Mouse (Mus musculus) heart, postnatal 0 days (tissue): Measurements from ENCODE around the gene Irx6. TPM values are rescaled to one million over a fixed set of nuclear protein-coding genes. Genes with fewer than 3 reads are reported as not detected.

Experiments
- ATAC-seq: fragments of 200-750 bp; cut with Nextera tagmentation; 2 replicates; pipeline ENCODE4 v1.8.0; 2017; ENCODE audit warnings: low read depth, moderate number of reproducible peaks, moderate library complexity; ENCODE audit not compliant: insufficient read depth
- DNase-seq: peaks from one replicate; pipeline ENCODE4 v3.0.0-alpha.2; 2016; ENCODE audit warnings: low spot score
- H3K27ac ChIP-seq: fragments of 300-500 bp; sonication (generic); 2 replicates; pipeline ENCODE4 v1.5.1; 2014; ENCODE audit warnings: low read depth, mild to moderate bottlenecking
- H3K27me3 ChIP-seq: fragments of 300-500 bp; sonication (generic); 2 replicates; pipeline ENCODE4 v1.6.1; 2014; ENCODE audit warnings: low read length, mixed read lengths; ENCODE audit not compliant: control insufficient read depth, insufficient read depth
- H3K36me3 ChIP-seq: fragments of 300-500 bp; sonication (generic); replicated peaks from 2 replicates; pipeline ENCODE4 v1.6.1; 2014; ENCODE audit warnings: low read length, mixed read lengths; ENCODE audit not compliant: control insufficient read depth, insufficient read depth
- H3K4me1 ChIP-seq: fragments of 300-500 bp; sonication (generic); 2 replicates; pipeline ENCODE4 v1.6.1; 2014; ENCODE audit warnings: antibody characterized with exemption; ENCODE audit not compliant: control insufficient read depth, insufficient read depth
- H3K4me2 ChIP-seq: fragments of 300-500 bp; sonication (generic); 2 replicates; pipeline ENCODE4 v1.6.1; 2014; ENCODE audit warnings: low read depth, mild to moderate bottlenecking, low read length, moderate library complexity
- H3K4me3 ChIP-seq: fragments of 300-500 bp; sonication (generic); 2 replicates; pipeline ENCODE4 v1.5.1; 2014; ENCODE audit warnings: low read depth, low read length
- H3K9ac ChIP-seq: fragments of 300-500 bp; sonication (generic); replicated peaks from 2 replicates; pipeline ENCODE4 v1.6.1; 2014; ENCODE audit warnings: low read depth, low read length, mixed read lengths
- H3K9me3 ChIP-seq: fragments of 300-500 bp; sonication (generic); replicated peaks from 2 replicates; pipeline ENCODE4 v1.6.1; 2016; ENCODE audit warnings: low read length; ENCODE audit not compliant: control insufficient read depth
- CTCF ChIP-seq: IDR thresholded peaks from 2 replicates; pipeline ENCODE4 v1.5.1; 2016; ENCODE audit warnings: antibody characterized with exemption, control low read depth, low read depth
- EP300 ChIP-seq: IDR thresholded peaks from 2 replicates; pipeline ENCODE4 v1.6.1; 2016; ENCODE audit warnings: antibody characterized with exemption, low read depth
- WGBS: fragments of 180-500 bp; shearing (Covaris S2); extraction: QIAGEN DNeasy Blood & Tissue Kit; methylation state at CpG from one replicate; pipeline ENCODE4 v1.1.7; 2014; 5-methylcytosine and 5-hydroxymethylcytosine counted together
- polyA plus RNA-seq: library from polyadenylated mRNA; unstranded; fragments of >200 nt; fragmentation: Nextera tagmentation; extraction: Ambion mirVana; gene quantifications from 2 replicates; pipeline ENCODE4 v1.2.1, GENCODE M21; 2015
- total RNA-seq: library from RNA; depleted of rRNA; stranded (reverse); fragments of >200 nt; gene quantifications from 2 replicates; pipeline ENCODE4 v1.2.3, GENCODE M21; 2014; ENCODE audit warnings: low replicate concordance

Gene Irx6
- total and polyA plus RNA-seq, 2 experiments from 2014 or later: 0.07 TPM; not detected in 1

DNA sequence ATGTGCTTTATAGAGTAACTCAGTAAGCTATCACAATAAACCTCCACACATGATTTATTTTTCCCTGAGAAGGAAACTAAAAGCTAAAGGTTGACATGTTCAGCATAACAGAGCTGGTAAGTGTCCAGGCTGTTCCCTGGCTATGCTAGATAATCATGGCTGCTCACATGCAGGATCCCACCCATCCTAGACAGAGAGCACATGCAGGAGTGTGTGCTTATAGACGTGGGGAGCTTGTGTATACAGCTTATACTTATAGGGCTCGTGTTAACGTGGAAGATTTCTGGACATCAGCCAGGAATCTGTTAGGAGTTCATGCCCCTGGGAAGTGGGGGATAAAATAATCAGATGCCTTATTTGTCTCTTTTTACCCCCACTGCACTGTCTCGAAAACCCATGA is 9.9 kb upstream of the Irx6 start:
- H3K27ac ChIP-seq: no peak overlapping the region
- no peak overlapping the region for H3K9ac ChIP-seq
- H3K4me3 ChIP-seq: no peak overlapping the region
- no peaks in the 10 kb centered on the region for H3K4me1 ChIP-seq
- no peaks in the 10 kb centered on the region for H3K9me3 ChIP-seq
- TF ChIP-seq CTCF (no peak), EP300 (no peak)
- 45% methylated on average over 4 of the region's 4 CpGs for WGBS
- H3K4me2 ChIP-seq: no peak overlapping the region
- ATAC-seq: no peak
- DNase-seq: no peak
- peaks cover under 1% of the 10 kb centered on the region; the same call in 1 of the 2 replicates for H3K27me3 ChIP-seq
- no peaks in the 10 kb centered on the region for H3K36me3 ChIP-seq

DNA sequence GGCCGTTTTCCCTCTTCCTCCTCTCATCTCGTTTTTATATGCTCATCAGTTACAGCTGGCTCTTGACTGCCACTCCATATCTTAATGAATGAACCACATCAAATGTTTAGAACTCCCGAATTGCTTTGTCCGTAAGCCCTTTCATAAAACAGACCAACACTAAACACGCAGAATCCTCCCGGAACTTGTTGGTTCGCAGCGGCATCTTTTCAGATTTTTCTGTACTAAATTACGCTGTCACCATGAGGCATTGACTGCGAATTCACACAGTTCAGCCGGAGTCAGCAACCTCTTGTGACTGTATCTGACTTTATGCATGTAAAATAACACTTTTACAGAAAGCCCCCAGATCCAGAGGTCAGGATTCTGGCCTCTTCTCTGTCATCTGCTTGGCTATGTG is 3.9 kb upstream of the Irx6 start:
- H3K27ac ChIP-seq: no peak overlapping the region
- DNase-seq: no peak
- no peaks in the 10 kb centered on the region for H3K36me3 ChIP-seq
- no peak overlapping the region for H3K4me2 ChIP-seq
- WGBS: 79% methylated on average over 11 of the region's 11 CpGs
- H3K9me3 ChIP-seq: no peaks in the 10 kb centered on the region
- no peak for TF ChIP-seq EP300
- no peak for TF ChIP-seq CTCF
- H3K4me1 ChIP-seq: peaks cover 7% of the 10 kb centered on the region; the same call in 1 of the 2 replicates
- ATAC-seq: no peak
- H3K27me3 ChIP-seq: peaks cover 59% of the 10 kb centered on the region
- H3K4me3 ChIP-seq: no peak overlapping the region
- no peak overlapping the region for H3K9ac ChIP-seq

DNA sequence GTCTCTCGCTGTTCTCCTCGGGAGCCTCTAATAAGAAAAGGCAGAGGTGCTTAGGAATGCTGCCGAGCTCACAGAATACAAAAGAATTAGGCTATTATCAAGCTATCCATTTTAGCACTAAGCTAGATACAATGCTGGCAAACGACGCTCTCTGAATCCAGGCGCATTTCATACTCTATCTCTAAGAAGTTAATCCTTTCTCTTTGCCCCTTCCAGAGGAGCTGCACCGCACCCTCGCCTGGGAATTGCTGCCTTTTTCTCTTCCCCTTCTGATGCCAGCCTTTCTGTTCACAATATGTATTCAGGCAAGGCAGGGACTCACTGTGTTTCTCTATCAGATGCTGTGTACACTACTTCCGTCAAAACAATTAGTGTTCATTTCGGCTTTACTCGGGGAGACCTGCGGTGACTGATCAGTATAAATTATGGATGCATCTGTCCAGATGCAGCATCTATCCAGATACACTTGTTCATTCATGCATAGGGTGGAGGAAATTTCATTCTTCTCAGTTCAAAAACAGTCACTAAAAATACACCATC is 3.4 kb upstream of the Irx6 start:
- Histone ChIP-seq H3K9me3 (no peaks in the 10 kb centered on the region), H3K4me2 (no peak overlapping the region), H3K36me3 (no peaks in the 10 kb centered on the region), H3K9ac (no peak overlapping the region), H3K27me3 (peaks cover 64% of the 10 kb centered on the region), H3K4me1 (peaks cover 7% of the 10 kb centered on the region; the same call in 1 of the 2 replicates), H3K4me3 (no peak overlapping the region), H3K27ac (no peak overlapping the region)
- no peak for ATAC-seq
- no peak for DNase-seq
- 64% methylated on average over 12 of the region's 12 CpGs for WGBS
- TF ChIP-seq EP300 (no peak), CTCF (no peak)

DNA sequence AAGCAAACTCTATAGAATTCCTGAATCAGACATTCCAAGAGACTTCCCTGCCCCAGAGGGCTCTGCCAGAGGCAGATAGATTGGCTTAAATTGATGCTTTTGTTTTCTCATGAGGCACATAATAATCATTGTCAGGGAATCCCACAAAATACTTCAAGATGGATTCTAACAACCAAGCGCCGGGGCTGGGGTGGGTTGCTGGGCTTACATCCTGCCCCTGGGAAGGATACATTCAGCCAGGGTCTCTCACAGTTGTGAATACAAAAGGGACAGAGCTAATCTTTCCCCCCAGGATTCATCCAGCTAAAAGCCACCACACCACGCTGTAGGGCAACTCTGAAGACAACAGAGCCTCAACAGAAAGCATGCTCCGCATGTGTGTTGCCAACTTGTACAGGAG is 2.2 kb upstream of the Irx6 start:
- no peak for ATAC-seq
- H3K4me1 ChIP-seq: peaks cover 7% of the 10 kb centered on the region; the same call in 1 of the 2 replicates
- H3K4me2 ChIP-seq: no peak overlapping the region
- TF ChIP-seq CTCF (no peak), EP300 (no peak)
- WGBS: 88% methylated on average over 4 of the region's 4 CpGs
- DNase-seq: no peak
- H3K36me3 ChIP-seq: no peaks in the 10 kb centered on the region
- no peaks in the 10 kb centered on the region for H3K9me3 ChIP-seq
- no peak overlapping the region for H3K4me3 ChIP-seq
- peaks cover 76% of the 10 kb centered on the region for H3K27me3 ChIP-seq
- H3K9ac ChIP-seq: no peak overlapping the region
- no peak overlapping the region for H3K27ac ChIP-seq

DNA sequence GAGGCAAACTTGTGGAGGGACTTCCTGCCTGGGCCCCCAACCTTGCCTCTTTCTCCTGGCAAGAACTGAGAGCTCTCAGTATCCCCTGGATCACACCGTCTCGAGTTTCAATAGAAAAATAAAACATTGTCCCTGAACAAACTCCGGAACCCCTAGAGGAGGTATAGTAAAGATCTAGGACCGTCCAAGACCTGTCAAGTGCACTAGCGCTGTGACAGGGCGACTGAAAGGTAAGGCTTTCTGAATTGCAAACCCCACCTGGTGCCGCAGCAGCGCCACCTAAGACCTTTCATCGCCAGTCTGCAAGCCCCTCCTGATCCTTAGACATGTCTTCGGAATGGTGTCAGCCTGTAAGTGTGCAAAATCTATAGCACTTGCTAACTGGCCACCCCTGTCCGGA is 987 bp upstream of the Irx6 start:
- no peak overlapping the region for H3K9ac ChIP-seq
- ATAC-seq: no peak

More for the DNA sequence above, 987 bp upstream of the Irx6 start:
- Histone ChIP-seq H3K9me3 (no peaks in the 10 kb centered on the region), H3K4me2 (peak overlapping the region; percentile 71), H3K4me1 (peaks cover 7% of the 10 kb centered on the region; the same call in 1 of the 2 replicates), H3K27ac (no peak overlapping the region), H3K27me3 (peaks cover 88% of the 10 kb centered on the region), H3K36me3 (no peaks in the 10 kb centered on the region), H3K4me3 (peak overlapping the region; percentile 38)
- TF ChIP-seq CTCF (no peak), EP300 (no peak)
- 7% methylated on average over 11 of the region's 11 CpGs for WGBS
- no peak for DNase-seq
